Mouse (Mus musculus) lung, postnatal 0 days (tissue): ENCODE measurements around the gene Osgepl1.

Experiments used
- CTCF ChIP-seq: IDR thresholded peaks from 2 replicates; pipeline ENCODE4 v1.5.1; 2016; ENCODE audit warnings: antibody characterized with exemption, mild to moderate bottlenecking
- EP300 ChIP-seq: IDR thresholded peaks from 2 replicates; pipeline ENCODE4 v1.6.1; 2016; ENCODE audit warnings: antibody characterized with exemption, mild to moderate bottlenecking, control low read depth

GRCm38 (mm10) chr1:53335465-53335864, 22.0 kb downstream of the Osgepl1 start:
- no peak for TF ChIP-seq CTCF
- no peak for TF ChIP-seq EP300
